Mouse (Mus musculus) lung, embryonic 14.5 days (tissue): Measurements from ENCODE around the gene Hsd17b10. TPM values are rescaled to one million over a fixed set of nuclear protein-coding genes. Genes with fewer than 3 reads are reported as not detected.

Source experiments
- ATAC-seq: fragments of 200-750 bp; cut with Nextera tagmentation; 2 replicates; pipeline ENCODE4 v1.8.0; 2017; ENCODE audit warnings: mild to moderate bottlenecking, moderate TSS enrichment, moderate library complexity; ENCODE audit not compliant: insufficient read depth
- DNase-seq: peaks from one replicate; pipeline ENCODE4 v3.0.0-alpha.2; 2015
- H3K27ac ChIP-seq: fragments of 300-500 bp; sonication (generic); 2 replicates; pipeline ENCODE4 v1.5.1; 2014; ENCODE audit warnings: low read depth, mild to moderate bottlenecking, moderate library complexity
- H3K27me3 ChIP-seq: fragments of 300-500 bp; sonication (generic); 2 replicates; pipeline ENCODE4 v1.6.1; 2014; ENCODE audit warnings: low read length, control low read depth; ENCODE audit not compliant: insufficient read depth
- H3K36me3 ChIP-seq: fragments of 300-500 bp; sonication (generic); 2 replicates; pipeline ENCODE4 v1.6.1; 2014; ENCODE audit warnings: control low read depth; ENCODE audit not compliant: insufficient read depth
- H3K4me1 ChIP-seq: fragments of 300-500 bp; sonication (generic); 2 replicates; pipeline ENCODE4 v1.6.1; 2014; ENCODE audit warnings: antibody characterized with exemption, control low read depth; ENCODE audit not compliant: insufficient read depth
- H3K4me2 ChIP-seq: fragments of 300-500 bp; sonication (generic); 2 replicates; pipeline ENCODE4 v1.6.1; 2014; ENCODE audit warnings: mild to moderate bottlenecking
- H3K4me3 ChIP-seq: fragments of 300-500 bp; sonication (generic); 2 replicates; pipeline ENCODE4 v1.5.1; 2014; ENCODE audit warnings: low read depth, low read length
- H3K9ac ChIP-seq: fragments of 300-500 bp; sonication (generic); 2 replicates; pipeline ENCODE4 v1.6.1; 2014
- H3K9me3 ChIP-seq: fragments of 300-500 bp; sonication (generic); 2 replicates; pipeline ENCODE4 v1.6.1; 2016; ENCODE audit warnings: low read depth, low read length, control low read depth
- CTCF ChIP-seq: IDR thresholded peaks from 2 replicates; pipeline ENCODE4 v1.5.1; 2016; ENCODE audit warnings: antibody characterized with exemption, low read depth
- WGBS: fragments of 180-500 bp; shearing (Covaris S2); extraction: QIAGEN DNeasy Blood & Tissue Kit; methylation state at CpG from one replicate; pipeline ENCODE4 v1.1.7; 2014; 5-methylcytosine and 5-hydroxymethylcytosine counted together
- polyA plus RNA-seq: library from polyadenylated mRNA; unstranded; fragments of >200 nt; fragmentation: Nextera tagmentation; extraction: Ambion mirVana; gene quantifications from 2 replicates; pipeline ENCODE4 v1.2.1, GENCODE M21; 2014

Hsd17b10 gene
- polyA plus RNA-seq, 1 experiment from 2014 or later, result 223 TPM

DNA sequence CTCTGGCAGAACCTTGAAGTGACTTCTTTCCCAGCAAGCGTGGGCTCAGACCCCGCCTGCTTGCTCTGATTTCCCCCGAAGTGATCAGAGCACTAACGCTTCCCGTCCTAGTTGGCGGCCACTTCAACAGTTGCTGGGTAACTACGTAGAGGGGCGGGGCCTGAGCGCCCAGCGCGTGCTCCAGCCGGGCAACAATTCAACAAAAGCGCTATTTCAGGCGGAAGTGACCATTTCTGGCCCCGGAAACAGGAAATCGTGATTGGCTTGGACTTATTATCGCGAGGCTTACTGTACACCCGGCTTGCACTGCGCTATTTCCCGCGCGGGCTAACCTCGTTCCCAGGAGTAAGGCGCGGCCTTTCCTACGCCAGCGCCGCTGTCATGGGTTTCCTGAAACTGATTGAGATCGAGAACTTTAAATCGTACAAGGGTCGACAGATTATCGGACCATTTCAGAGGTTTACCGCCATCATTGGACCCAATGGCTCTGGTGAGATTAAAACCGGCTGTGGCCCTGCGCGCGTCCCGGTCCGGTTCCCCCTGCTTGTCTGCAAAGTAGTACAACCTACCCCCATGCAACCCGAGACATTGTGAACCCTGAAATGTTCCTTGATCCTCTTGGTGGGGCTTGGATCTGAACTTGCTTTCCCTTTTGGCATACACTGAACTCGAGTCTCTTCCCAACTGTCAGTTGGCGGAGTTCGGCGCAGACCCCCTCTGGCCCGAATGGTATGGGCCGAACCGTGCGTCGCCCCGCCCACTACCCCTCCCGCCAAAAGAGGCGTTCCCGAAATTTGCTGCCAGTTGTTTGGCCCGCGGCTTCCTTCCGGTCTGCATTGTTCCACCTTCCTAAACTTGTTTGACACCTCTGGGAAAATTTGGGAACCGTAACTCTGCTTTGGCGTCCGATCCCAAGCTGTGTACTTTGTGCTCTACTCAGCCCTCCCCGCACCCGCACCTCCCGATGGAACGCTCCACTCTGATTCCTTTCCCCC, 14.8 kb downstream of the Hsd17b10 start, which contains the start of the genes Ribc1 and Smc1a:
Gene Ribc1, minus strand, starts transcription at position 145 of the 995 bp plus-strand sequence.
Gene Smc1a, plus strand, starts transcription at position 278 of the 995 bp plus-strand sequence.
- Histone ChIP-seq H3K9me3 (no peaks in the 10 kb centered on the region), H3K9ac (peak within 1 kb of the TSS; percentile 65), H3K27ac (peak within 1 kb of the TSS; percentile 93), H3K4me3 (peak within 1 kb of the TSS; percentile 50), H3K36me3 (no peaks in the 10 kb centered on the region), H3K4me1 (no peaks in the 10 kb centered on the region), H3K4me2 (peak within 1 kb of the TSS; percentile 65), H3K27me3 (no peaks in the 10 kb centered on the region)
- WGBS, result 12% methylated on average over 64 of the region's 64 CpGs
- no peak for TF ChIP-seq CTCF
- DNase-seq, result peak; percentile 97
- ATAC-seq, result peak; percentile 99

GRCm38 (mm10) chrX:152017186-152017585, 15.5 kb downstream of the Hsd17b10 start:
- Histone ChIP-seq H3K9me3 (no peaks in the 10 kb centered on the region), H3K4me3 (peak overlapping the region; percentile 50), H3K4me1 (no peaks in the 10 kb centered on the region), H3K9ac (peak overlapping the region; percentile 59), H3K27ac (peak overlapping the region; percentile 30; the same call in 1 of the 2 replicates), H3K4me2 (peak overlapping the region; percentile 65), H3K36me3 (no peaks in the 10 kb centered on the region), H3K27me3 (no peaks in the 10 kb centered on the region)
- 17% methylated on average over 14 of the region's 14 CpGs for WGBS
- no peak for TF ChIP-seq CTCF
- no peak for ATAC-seq
- DNase-seq, result peak; percentile 1

DNA sequence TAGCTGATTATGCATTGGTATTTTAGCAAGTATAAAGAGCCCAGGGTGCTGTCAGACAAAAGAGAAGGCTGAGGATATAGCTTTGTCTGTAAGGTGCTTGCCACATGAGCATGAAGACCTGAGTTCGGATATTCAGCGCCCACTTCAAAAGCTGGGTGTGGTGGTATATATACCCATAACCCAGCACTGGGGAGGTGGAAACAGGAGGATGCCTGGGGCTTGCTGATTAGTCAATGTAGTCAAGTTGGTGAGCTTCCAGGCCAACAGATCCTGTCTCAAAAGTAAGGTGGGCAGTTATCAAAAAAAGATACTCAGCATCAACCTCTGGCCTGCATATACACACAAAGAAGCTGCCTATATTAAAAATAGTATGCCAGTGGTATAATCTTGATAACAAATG, 17.6 kb downstream of the Hsd17b10 start:
- DNase-seq, result no peak
- Histone ChIP-seq H3K9ac (no peak overlapping the region), H3K36me3 (0 out of 2 replicates have a peak, but pooled peaks cover 11% of the 10 kb centered on the region), H3K27me3 (no peaks in the 10 kb centered on the region), H3K9me3 (no peaks in the 10 kb centered on the region), H3K4me3 (no peak overlapping the region), H3K4me2 (no peak overlapping the region), H3K27ac (no peak overlapping the region), H3K4me1 (no peaks in the 10 kb centered on the region)
- no peak for ATAC-seq
- 78% methylated on average over 2 of the region's 2 CpGs for WGBS
- no peak for TF ChIP-seq CTCF

DNA sequence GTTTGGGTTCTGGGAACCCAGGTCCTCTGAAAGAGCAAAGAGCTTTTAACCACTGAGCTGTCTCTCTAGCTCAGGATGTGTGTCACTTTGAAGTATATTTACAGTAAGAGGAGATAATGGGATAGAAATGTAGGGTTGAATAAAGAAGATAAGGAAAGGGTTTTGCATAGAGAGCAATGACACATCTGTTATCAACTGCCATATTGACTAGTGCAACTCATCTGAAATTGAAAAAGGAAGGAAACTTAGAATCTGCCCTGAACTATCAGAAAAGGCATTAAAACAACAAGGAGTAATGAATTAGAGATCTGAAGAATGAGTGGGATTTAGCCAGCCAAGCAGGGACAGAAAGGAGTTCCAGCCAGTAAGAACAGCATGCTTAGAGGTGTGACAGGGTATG, 38.2 kb downstream of the Hsd17b10 start:
- DNase-seq (no peak), ATAC-seq (no peak)
- TF ChIP-seq CTCF, result no peak
- Histone ChIP-seq H3K27me3 (0 out of 2 replicates have a peak, but pooled peaks cover 5% of the 10 kb centered on the region), H3K27ac (no peak overlapping the region), H3K4me1 (no peaks in the 10 kb centered on the region), H3K4me2 (no peak overlapping the region), H3K4me3 (no peak overlapping the region), H3K9me3 (no peaks in the 10 kb centered on the region), H3K36me3 (peaks cover 48% of the 10 kb centered on the region), H3K9ac (no peak overlapping the region)

GRCm38 (mm10) chrX:152047230-152047629, 45.6 kb downstream of the Hsd17b10 start:
- DNase-seq (no peak), ATAC-seq (no peak)
- H3K9me3 ChIP-seq, result no peaks in the 10 kb centered on the region
- TF ChIP-seq CTCF, result no peak
- H3K4me3 ChIP-seq, result no peak overlapping the region
- no peaks in the 10 kb centered on the region for H3K4me1 ChIP-seq
- peaks cover 43% of the 10 kb centered on the region for H3K36me3 ChIP-seq
- no peak overlapping the region for H3K9ac ChIP-seq
- H3K27me3 ChIP-seq, result peaks cover 2% of the 10 kb centered on the region; the same call in 1 of the 2 replicates
- H3K27ac ChIP-seq, result no peak overlapping the region
- H3K4me2 ChIP-seq, result no peak overlapping the region

DNA sequence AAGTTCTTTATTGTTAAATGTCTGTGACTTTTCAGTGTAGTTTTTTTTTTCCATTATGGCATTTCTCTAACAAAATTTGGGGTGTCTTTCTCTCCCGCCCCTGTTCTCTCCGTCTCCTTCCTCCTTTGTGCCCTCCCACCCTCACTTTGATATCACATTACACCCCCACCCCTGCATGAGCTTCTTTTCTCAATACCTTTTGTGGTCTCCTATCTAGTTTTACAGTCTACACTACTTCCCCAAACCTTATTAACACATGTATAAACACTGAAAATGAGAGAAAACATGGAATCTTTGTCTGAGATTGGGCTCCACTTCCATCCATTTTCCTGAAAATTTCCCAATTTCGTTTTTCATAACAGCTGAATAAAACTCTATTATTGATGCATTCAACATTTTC, 50.9 kb downstream of the Hsd17b10 start:
- Histone ChIP-seq H3K4me3 (no peak overlapping the region), H3K36me3 (peaks cover 44% of the 10 kb centered on the region), H3K27me3 (peaks cover 2% of the 10 kb centered on the region; the same call in 1 of the 2 replicates), H3K27ac (no peak overlapping the region), H3K9me3 (no peaks in the 10 kb centered on the region), H3K9ac (no peak overlapping the region), H3K4me1 (no peaks in the 10 kb centered on the region), H3K4me2 (no peak overlapping the region)
- ATAC-seq (no peak), DNase-seq (no peak)
- 67% methylated on average over 3 of the region's 3 CpGs for WGBS
- TF ChIP-seq CTCF, result no peak

Other genes starting within 250 kb of the Hsd17b10 start
- 65.1 and 66.5 TPM in 2 replicates for gene Huwe1, start 201.0 kb upstream of the Hsd17b10 start, polyA plus RNA-seq
- gene Ribc1, start 14.4 kb downstream of the Hsd17b10 start, polyA plus RNA-seq, result 1.5 and 2.0 TPM in 2 replicates
- gene Smc1a, start 14.6 kb downstream of the Hsd17b10 start, polyA plus RNA-seq, result 116 and 117 TPM in 2 replicates
- gene Iqsec2, start 142.4 kb downstream of the Hsd17b10 start, polyA plus RNA-seq, result 3.8 and 4.2 TPM in 2 replicates
- gene Kdm5c, start 231.2 kb downstream of the Hsd17b10 start, polyA plus RNA-seq, result 34.0 and 50.5 TPM in 2 replicates